10 mouse cellular contexts compared by ENCODE assay signal in the genomic region with DNA sequence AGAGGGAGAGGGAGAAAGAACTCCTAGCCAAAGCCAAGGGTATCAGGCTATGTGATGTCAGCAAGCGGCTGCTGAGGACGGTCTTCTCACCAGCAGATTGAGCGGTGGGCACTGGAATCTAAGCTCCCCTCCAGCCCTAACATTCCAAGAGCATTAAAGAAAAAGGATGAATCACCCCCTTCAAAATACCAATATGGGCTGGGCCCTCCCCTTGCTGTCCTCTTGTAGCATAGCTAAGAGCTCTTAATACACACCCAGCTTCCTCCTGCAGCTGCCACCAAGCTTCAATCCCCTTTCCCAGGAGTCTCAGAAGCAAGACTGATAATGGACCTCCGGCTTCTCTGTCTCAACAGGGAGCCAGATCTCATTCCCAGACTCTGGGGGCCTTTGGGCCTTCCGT. TPM values are rescaled to one million over a fixed set of nuclear protein-coding genes. Genes with fewer than 3 reads are reported as not detected.
A peak's percentile ranks its signal among the peaks of the same experiment; 100 is the strongest.
DNase-seq lines count a peak whose midpoint lies in the region; ATAC-seq and TF ChIP-seq lines count a peak whose summit lies in the region.
"Had no signal": no experiment of that assay in that cellular context is flagged by ENCODE, and none has a peak within 500 bp of the region (broad histone marks: within the 10 kb centered on the region; RNA-seq: fewer than 3 reads in every experiment).

No protein-coding gene starts in this region.

- H3K4me3 ChIP-seq in lung, postnatal 0 days (ENCODE audit: low read depth, low read length) = no peak overlapping the region
- H3K4me3 ChIP-seq in limb, embryonic 13.5 days = peak overlapping the region; percentile 49
- 0 out of 2 replicates have a peak overlapping the region, but pooled peaks have one; percentile 48 for H3K4me3 ChIP-seq in stomach, embryonic 16.5 days (replicated peaks; ENCODE audit: low read length)
- no peak overlapping the region for H3K4me3 ChIP-seq in layer of hippocampus, adult 2 months

- peak overlapping the region; percentile 87 for H3K4me2 ChIP-seq in lung, postnatal 0 days (replicated peaks; ENCODE audit: low read depth, low read length)
- peak overlapping the region; percentile 80 for H3K4me2 ChIP-seq in limb, embryonic 13.5 days (replicated peaks)
- peak overlapping the region; percentile 74; the same call in 1 of the 2 replicates for H3K4me2 ChIP-seq in stomach, embryonic 16.5 days (ENCODE audit: low read depth, low read length)

- no peak for TF ChIP-seq CTCF in lung, postnatal 0 days (IDR thresholded peaks at IDR 0.05)
- no peak for TF ChIP-seq CTCF in layer of hippocampus, adult 2 months (conservative IDR thresholded peaks at IDR 0.05)

- no peak for TF ChIP-seq EP300 in lung, postnatal 0 days (IDR thresholded peaks at IDR 0.05)

- WGBS in lung, postnatal 0 days = 38% methylated on average over 5 of the region's 5 CpGs
- WGBS in limb, embryonic 13.5 days = 54% methylated on average over 5 of the region's 5 CpGs
- 40% methylated on average over 5 of the region's 5 CpGs for WGBS in stomach, embryonic 16.5 days

- peaks cover 16% of the 10 kb centered on the region; the same call in 1 of the 2 replicates for H3K4me1 ChIP-seq in lung, postnatal 0 days (ENCODE audit: insufficient read depth, low read depth, low read length)
- H3K4me1 ChIP-seq in limb, embryonic 13.5 days = peaks cover 27% of the 10 kb centered on the region
- H3K4me1 ChIP-seq in stomach, embryonic 16.5 days (ENCODE audit: control insufficient read depth, insufficient read depth, low read length) = peaks cover 13% of the 10 kb centered on the region

- H3K9me3 ChIP-seq in lung, postnatal 0 days (ENCODE audit: low read length) = no peaks in the 10 kb centered on the region
- H3K9me3 ChIP-seq in limb, embryonic 13.5 days = no peaks in the 10 kb centered on the region
- H3K9me3 ChIP-seq in stomach, embryonic 16.5 days (replicated peaks; ENCODE audit: control insufficient read depth, low read length) = no peaks in the 10 kb centered on the region

- peaks cover 21% of the 10 kb centered on the region for H3K27me3 ChIP-seq in lung, postnatal 0 days (replicated peaks; ENCODE audit: insufficient read depth, low read length)
- H3K27me3 ChIP-seq in limb, embryonic 13.5 days = peaks cover 47% of the 10 kb centered on the region
- H3K27me3 ChIP-seq in stomach, embryonic 16.5 days (ENCODE audit: control insufficient read depth, insufficient read depth, low read length) = peaks cover 21% of the 10 kb centered on the region

- H3K9ac ChIP-seq in lung, postnatal 0 days (replicated peaks; ENCODE audit: low read depth) = no peak overlapping the region
- H3K9ac ChIP-seq in limb, embryonic 13.5 days = no peak overlapping the region
- H3K9ac ChIP-seq in stomach, embryonic 16.5 days (ENCODE audit: low read length) = peak overlapping the region; percentile 53; the same call in 1 of the 2 replicates

- no peak overlapping the region for H3K27ac ChIP-seq in lung, postnatal 0 days (ENCODE audit: low read length)
- H3K27ac ChIP-seq in limb, embryonic 13.5 days = no peak overlapping the region; the same call in 1 of the 2 replicates
- H3K27ac ChIP-seq in stomach, embryonic 16.5 days (ENCODE audit: low read length) = no peak overlapping the region
- H3K27ac ChIP-seq in layer of hippocampus, adult 2 months = no peak overlapping the region

- ATAC-seq in lung, postnatal 0 days = no peak
- ATAC-seq in limb, embryonic 13.5 days (ENCODE audit: low FRiP score, low read depth) = peak; percentile 10; the same call in 1 of the 2 replicates
- no peak for ATAC-seq in stomach, embryonic 16.5 days (ENCODE audit: insufficient read depth, low FRiP score)

- no peaks in the 10 kb centered on the region for H3K36me3 ChIP-seq in lung, postnatal 0 days (ENCODE audit: insufficient read depth, low read length)
- no peaks in the 10 kb centered on the region for H3K36me3 ChIP-seq in limb, embryonic 13.5 days
- no peaks in the 10 kb centered on the region for H3K36me3 ChIP-seq in stomach, embryonic 16.5 days (ENCODE audit: control insufficient read depth, insufficient read depth, low read length)

- peak; percentile 19 for DNase-seq in embryo, embryonic 10 days (ENCODE audit: low spot score)
- DNase-seq in embryo, embryonic 9.5 days (ENCODE audit: extremely low spot score) = no peak
- DNase-seq in lung, postnatal 0 days (ENCODE audit: low spot score) = peak; percentile 67
- DNase-seq in lung, postnatal 4 days = no peak
- no peak for DNase-seq in layer of hippocampus, adult 2 months (ENCODE audit: low spot score in 2 of 2)
- no peak for DNase-seq in urinary bladder, postnatal 14 days (ENCODE audit: low spot score)
- DNase-seq: thymus, adult 18-20 months had no signal

RNA-seq across cellular contexts. Expression of a gene that starts 4.6 kb away (rescaled TPM):
- polyA plus RNA-seq in lung, postnatal 0 days (2015; fragmentation: Nextera tagmentation; extraction: Ambion mirVana) = 0.86 and 0.95 TPM in 2 replicates
- 8.5 and 9.7 TPM in 2 replicates for polyA plus RNA-seq in limb, embryonic 13.5 days (2015; fragmentation: Nextera tagmentation; extraction: Ambion mirVana)
- polyA plus RNA-seq in stomach, embryonic 16.5 days (2015; fragmentation: Nextera tagmentation; extraction: Ambion mirVana) = 0.52 and 1.1 TPM in 2 replicates
- 1 to 10 TPM; 8.0 to 8.6 TPM for total RNA-seq in layer of hippocampus, adult 2 months (2021)
- total RNA-seq: neutrophil, adult 5-6 weeks had no signal

Comparison
In these comparisons a context has a peak if more than half of its experiments do, and no peak if none do; other contexts are left out.
1. DNase-seq: peak in embryo, embryonic 10 days (single experiment) and lung, postnatal 0 days (single experiment); none in embryo, embryonic 9.5 days (single experiment), lung, postnatal 4 days (0 of 2), layer of hippocampus, adult 2 months (0 of 2) and urinary bladder, postnatal 14 days (single experiment).
2. H3K4me3 ChIP-seq: peak in limb, embryonic 13.5 days (single experiment) and stomach, embryonic 16.5 days (single experiment); none in lung, postnatal 0 days (single experiment) and layer of hippocampus, adult 2 months (single experiment).
3. Peak in every context shown above with its lines, with median percentiles within 50 percentile points of each other: H3K4me2 ChIP-seq.